Mouse (Mus musculus): Measurements from ENCODE around the gene Cntnap2.
A peak's percentile ranks its signal among the peaks of the same experiment; 100 is the strongest.

The Cntnap2 gene

DNA sequence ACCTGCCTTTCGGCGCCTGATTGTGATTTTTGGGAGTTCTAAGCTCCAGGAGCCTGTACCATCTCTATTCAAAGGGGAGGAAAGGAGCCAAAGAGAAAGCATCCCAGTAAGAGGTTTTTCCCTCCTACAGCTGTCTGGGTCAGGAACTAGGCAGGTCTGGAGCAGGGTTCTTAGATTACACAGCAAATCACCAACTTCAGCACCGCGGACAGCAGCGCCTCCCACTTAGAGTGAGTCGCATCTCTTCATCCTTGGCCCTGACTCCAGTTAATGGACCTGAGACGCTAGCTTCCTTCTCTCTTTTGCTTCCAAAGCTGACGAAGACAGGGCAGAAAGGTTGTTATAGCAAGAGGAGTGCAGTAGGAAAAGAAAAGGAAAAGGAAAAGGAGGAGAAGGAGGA is at the start of gene Cntnap2:
Gene Cntnap2 (plus strand): TSS at position 267 of the 400 bp plus-strand sequence.
- DNase-seq (ENCODE audit: low spot score in 2 of 2), result no peak

DNA sequence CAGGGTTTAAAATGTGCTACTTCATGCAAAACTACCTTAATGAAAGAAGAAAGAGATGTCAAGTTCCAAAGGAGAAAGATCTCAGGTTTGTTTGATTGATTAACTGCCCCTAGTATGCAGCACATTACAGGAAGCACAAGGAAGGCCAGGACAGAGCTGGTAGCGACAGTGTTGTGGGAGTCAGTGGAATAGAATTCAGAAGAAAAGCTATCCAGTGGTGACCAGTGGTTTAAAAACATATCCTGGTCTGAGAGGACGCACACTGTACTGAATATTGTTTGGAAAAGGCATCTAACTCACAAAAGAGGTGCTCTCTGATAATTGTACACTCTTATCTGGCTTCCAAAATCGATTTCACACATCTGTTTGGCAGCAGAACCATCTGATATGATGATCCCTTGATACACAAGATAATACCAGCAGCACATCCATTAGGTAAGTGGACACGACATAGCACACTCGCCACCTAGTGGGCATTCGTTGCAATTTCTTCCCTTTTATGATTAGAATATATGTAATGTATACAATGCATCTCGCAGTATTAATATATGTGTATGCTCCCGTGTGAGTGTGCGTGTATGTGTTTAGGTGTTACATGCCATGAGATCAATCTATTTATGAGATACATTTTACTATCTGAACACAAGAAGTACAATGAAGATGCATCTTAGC is 33.0 kb upstream of the Cntnap2 start:
- peak in 1 of 2 experiments; percentile 3 for DNase-seq (ENCODE audit: low spot score in 2 of 2)

DNA sequence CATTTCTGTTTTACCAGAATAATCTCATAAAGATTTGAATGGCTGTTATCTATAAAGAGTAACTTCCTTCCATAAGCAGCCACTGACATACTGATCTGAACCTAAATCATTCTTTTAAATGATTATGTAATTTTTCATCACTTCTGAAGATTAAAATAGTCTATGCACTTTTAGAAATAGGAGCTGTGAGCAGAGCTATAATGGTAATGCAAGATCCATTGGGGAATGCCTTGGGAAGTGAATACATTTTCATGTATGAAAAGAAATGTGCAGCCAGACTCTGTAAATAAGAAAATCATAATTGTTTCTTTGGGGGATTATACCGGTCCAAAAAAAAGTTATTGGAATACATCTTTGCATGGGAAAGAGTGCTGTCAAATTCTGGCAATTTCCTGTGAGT is 19.7 kb upstream of the Cntnap2 start:
- no peak for DNase-seq (ENCODE audit: low spot score in 2 of 2)

DNA sequence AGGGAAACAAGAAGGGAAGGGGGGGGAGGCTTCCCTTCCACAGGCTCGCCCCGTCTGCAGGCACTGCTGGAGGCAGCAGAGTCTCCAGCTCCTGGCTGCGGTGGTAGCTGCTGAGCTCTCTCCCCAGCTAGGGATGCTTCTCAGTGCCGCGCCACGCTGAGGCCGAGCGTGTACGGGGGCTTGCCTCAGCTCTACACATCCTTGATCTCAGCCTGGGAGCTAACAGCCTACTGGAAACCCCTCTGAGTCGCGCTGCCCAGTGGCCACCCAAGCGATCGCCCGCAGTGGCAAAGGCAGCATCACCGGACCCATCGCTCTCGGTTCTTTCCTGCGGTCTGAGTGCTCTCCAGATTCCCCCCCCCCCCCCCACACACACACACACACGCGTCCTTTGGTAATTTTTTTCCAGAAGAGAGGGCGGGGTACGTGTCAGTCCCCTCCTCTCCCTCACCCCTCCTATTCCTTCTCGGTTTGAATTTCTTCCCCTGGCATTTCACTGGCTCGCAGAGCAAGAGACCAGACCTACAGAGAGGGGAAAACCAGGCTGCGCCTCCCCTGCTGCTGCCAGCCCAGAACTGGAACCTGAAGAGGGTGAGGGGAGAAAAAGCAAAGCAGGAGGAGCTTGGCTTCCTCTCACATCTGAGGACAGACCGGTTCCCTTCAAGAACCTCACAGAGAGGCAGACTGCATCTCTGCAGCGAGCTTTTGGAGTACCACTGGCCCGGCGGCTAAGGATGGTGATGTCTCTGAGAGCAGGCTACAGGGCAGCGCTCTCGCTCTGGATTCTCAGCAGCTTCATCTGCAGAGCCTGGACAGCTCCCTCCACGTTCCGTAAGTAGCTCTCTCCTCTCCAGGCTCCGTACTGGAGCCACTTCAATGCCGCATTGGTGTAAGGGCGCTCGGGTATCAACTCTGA is 657 bp downstream of the Cntnap2 start:
- DNase-seq (ENCODE audit: low spot score in 2 of 2), result no peak

DNA sequence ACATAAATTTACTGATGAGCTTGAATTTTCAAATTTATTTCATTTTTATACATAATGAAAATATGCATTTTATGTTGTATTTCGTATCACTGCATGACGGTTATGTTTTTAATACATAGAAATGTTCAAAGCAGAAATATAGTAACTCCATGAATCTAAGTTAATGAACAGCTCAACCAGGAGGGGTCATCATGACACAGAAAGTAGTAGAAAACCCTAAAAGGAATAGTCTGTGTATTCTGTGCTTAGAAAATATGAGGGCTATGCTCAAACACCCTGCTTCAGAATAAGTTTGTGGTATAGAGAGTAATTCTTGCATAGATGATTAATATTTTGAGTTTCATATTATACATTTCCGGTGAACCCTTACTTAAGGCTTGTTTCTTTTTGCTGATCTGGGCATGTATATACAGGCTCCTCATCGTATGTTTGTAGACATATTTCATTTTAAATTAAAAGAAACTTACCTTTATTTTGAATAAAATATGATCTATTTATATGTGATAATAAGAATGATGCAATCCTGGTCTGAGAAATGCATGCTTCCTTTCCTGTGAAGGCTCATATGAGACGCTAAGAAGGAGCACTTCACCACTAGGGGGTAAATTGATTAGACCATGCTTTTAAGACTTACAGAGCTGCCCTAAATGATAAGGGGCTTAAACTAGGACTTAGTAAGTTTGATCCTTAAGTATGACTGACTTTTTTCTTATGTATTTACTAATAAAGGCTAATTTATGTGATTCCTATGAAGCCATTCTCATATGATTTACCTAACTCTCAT is 3.2 kb downstream of the Cntnap2 start:
- no peak for DNase-seq (ENCODE audit: low spot score in 2 of 2)

DNA sequence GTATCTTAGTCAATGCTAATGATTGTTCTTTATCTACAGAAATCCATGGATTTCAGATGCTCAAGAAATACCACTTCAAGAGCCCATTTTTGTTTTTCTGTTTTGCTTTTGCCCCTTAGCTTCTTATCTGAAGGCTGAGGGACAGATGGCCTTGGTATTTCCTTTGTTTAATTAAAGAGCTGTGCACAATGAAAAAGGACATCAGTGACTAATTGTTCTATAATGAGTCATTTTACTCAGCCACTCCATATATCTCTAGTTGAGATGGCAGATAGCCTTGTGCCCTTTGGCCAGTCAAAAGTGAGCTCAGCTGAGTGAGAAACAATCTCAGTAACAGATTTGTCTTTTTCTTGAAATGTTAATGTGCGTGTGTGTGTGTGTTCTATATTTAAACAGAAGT is 29.1 kb downstream of the Cntnap2 start:
- DNase-seq (ENCODE audit: low spot score in 2 of 2), result no peak

DNA sequence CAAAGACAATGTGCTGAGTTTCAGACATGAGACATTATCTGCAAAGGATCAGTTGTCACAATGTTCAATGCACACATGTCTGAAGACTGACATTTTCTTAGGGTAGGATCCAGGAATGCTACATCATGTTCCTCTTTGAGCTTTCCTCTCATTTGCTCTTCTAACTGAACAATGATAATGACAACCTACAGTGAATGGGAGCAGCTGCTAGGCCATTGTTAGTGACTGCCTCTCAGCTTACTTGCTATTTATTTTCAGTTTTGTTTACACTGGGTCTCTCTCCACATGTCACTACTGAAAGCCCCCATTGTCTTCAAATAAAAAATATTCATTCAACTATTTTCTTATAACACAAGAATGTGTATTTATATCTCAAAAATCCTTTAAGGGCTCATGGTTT is 54.5 kb downstream of the Cntnap2 start:
- DNase-seq (ENCODE audit: low spot score in 2 of 2), result no peak

DNA sequence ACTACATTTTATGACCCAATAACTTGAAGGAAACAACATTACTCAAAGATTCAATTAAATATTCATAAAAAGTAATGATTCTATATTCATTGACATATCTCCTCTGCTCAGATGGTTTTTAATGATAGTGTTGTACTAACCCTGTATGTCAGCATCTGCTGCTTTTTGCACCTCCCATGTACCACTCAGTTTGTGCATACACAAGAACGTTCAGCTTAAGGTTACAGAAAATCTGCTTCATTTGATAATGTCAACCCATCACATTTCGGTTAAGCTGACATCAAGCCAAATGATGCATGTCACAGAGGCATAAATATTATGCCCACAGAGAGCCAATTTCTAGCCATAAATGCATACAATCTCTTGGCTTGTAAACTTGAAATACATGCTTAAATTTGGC is 85.7 kb downstream of the Cntnap2 start:
- DNase-seq (ENCODE audit: low spot score in 2 of 2), result no peak

DNA sequence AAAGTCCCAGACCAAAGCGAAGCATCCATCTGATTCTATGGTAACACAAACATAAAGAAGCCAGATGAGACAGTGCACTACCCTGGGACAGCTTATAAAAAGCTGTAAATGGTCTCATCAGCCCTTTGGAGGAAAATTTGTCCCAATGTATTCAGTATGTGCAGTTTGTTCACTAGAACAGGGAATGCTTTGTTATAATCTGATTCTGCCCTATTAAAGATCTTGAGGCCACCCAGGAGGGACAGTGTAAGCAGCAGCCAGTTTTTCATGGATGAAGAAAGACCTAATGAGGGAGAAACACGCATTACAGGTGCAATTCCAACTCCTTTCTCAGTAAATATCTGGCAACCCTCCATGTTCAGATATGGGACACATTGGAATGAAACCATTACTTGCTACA is 145.9 kb downstream of the Cntnap2 start:
- DNase-seq (ENCODE audit: low spot score in 2 of 2), result no peak

DNA sequence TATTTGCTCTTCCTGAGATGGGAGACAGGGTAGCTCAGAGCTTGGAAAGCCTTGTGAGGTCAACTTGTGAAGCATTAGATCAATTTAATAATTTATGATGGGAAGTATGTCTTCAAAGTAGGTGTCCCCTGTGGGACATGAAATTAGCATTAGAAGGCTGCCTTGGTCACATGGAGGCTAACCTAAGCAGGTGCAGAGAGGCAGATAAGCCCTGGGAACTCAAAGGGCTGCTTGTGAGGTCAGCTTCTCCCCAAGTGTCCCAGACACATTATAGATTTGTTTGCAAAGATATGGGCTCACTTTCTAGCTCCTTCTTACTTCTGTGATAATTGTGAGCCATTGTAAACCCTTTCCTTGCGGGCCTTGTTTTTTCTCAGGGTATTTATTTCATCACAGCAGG is 155.2 kb downstream of the Cntnap2 start:
- DNase-seq (ENCODE audit: low spot score in 2 of 2), result no peak

DNA sequence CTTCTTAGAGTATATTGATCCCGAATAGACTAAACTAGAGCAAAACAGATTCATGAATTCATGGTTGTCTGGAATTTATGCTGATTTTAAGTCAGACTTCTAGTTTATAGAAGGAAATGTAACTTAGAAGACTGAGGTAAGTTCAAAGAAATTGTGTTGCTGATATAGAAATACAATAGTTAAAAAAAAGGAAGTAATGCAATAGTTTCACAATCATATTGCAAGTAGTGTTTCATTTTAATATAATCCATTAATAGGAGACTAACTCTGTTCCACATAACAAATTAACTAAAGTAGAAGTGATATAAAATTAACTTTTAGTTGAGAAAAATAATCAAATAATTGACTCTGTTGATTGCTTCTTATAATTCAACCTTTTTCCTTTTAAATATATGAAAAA is 169.8 kb downstream of the Cntnap2 start:
- DNase-seq (ENCODE audit: low spot score in 2 of 2), result no peak

DNA sequence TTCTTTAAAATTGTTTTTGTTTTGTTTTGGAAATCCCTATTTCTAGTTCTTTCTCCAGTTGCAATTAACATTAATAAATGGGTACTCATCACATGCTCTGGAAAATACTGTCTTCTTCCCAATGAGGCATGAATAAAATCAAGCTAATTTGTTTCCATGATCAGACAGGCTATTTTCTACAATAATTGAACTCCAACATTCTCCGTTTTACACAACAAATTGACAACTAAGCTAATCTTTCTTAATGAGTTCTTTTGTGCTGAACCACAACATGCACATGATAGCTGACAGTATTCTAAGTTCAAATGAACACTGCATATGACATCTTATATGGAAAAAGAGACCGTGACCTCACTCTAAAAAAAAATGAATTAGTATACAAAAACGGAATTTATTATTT is 173.4 kb downstream of the Cntnap2 start:
- no peak for DNase-seq (ENCODE audit: low spot score in 2 of 2)

DNA sequence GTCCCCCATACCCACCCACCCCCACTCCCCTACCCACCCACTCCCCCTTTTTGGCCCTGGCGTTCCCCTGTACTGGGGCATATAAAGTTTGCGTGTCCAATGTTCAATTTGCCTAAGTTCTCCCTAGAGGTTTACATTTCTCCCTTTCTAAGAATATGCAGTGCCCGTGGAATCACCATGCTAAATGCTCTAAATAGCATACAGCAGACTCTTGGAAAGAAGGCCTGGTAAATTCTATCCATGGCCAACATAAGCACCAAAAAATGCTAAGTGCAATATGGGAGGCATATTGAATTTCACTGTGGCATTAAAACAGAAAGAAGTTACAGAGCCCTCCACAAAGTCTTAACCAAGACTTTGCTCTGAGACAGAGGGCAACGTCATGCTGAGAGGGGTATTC is 177.4 kb downstream of the Cntnap2 start:
- DNase-seq (ENCODE audit: low spot score in 2 of 2), result no peak

DNA sequence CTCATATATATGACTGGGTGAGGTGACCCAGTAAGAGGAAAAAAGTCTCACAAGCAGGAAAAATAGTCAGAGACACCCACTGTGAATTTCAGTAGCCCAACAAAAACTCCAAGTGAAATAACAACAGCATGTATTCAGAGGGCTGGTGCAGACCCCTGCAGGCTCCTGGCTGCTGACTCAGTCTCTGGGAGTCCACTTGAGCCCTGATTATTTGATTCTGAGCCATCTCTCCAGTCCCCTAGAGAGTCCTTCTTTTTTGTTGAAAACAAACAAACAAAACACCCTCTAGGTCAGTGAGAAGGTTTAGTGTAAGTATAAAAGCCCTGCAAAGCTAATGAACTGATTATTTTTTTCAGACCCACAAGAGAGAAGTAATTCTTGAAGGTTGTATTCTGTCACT is 179.0 kb downstream of the Cntnap2 start:
- DNase-seq (ENCODE audit: low spot score in 2 of 2), result no peak

DNA sequence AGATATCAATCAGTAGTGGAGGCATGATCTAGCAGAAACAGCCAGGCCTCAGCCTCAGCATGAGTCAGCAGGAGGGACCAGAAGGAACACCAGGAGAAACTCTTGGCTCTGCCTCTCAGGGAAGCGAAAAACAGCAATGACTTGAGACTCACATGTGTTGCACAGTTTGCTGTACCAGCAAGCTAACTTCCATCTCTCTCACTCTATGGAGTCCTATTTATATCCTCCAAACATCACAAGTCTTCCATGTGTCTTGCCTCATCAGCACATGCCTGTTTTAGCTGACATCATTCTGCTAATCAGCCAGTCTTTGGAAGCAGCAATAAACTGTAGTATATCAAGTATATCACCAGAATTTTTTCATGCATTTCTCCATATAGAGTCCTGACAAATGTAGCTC is 182.1 kb downstream of the Cntnap2 start:
- no peak for DNase-seq (ENCODE audit: low spot score in 2 of 2)

DNA sequence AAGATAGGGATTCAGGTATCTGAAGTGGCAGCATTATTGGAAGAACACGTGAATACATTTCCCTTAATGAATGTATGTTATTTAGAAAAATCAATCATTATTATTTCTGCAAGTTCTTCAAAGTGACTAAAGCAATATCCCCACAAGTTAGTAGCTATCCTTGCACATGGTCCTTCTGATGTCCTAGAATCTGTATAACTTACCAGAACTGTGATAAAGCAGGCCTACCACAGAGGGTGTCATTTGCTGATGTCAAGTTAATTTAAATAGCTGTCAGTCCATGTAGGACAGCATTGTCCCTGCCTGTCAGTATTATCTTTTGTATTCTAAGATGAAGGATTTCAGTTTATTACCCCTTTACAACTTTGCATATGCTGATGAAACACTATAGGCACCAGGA is 185.5 kb downstream of the Cntnap2 start:
- no peak for DNase-seq (ENCODE audit: low spot score in 2 of 2)

DNA sequence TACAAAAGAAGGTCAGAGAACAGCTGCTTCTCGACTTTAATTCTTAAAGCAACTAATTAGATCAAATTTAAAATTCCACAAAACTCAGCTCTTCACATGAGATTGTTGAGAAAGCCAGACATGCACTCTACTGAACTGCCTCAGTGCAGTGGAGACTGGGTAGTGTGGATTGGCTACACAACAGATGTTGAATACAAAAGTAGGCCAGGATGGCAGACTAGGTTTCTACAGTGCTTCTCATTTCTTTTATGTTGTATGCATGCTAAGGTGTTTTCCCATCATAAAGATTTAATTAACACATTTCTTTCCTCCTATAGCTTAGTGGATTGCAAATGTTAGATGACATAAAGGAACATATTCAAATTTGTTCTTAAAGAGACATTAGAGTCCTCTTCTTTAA is 198.9 kb downstream of the Cntnap2 start:
- no peak for DNase-seq (ENCODE audit: low spot score in 2 of 2)

DNA sequence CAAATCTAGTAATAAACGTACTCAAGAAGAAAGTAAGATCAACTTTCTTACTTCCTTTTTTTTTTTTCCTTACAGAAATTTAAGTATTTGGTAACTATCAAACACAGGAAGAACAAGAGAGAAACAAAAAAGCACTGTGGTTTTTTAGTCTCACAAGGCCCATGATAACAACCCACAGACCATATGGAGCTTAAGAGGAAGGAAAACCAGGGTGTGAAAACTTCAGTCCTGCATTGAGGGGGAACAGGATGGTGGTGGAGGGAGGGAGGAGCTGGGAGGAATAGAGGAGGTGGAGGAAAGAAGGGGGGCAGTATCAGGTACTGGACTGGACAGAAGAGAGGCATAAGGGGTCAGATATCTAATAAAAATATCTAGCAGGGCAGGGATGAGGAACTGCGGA is 212.4 kb downstream of the Cntnap2 start:
- DNase-seq (ENCODE audit: low spot score in 2 of 2), result no peak

DNA sequence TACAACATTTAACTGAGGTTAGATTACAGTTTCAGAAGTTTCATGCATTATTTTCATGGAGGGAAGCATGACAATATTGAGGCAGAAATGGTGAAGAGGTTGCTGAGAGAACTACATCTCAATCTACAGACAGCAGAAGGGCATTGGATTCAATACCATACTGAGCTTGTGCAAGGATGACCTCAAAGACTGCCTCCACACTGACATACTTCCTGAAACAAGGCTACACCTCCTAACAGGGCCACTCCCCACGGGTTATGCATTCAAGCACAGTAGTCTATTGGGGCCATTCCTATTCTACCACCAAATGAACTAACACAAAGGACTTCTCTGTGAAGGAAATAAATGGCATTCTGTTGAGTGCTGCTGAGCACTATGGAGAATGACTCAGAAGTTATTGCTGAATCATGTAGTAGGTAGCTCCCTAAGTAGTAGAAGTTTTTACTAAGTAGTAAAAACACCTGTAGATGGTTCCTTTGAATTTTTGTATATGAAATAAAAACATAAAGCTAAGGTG is 214.2 kb downstream of the Cntnap2 start:
- DNase-seq (ENCODE audit: low spot score in 2 of 2), result no peak

DNA sequence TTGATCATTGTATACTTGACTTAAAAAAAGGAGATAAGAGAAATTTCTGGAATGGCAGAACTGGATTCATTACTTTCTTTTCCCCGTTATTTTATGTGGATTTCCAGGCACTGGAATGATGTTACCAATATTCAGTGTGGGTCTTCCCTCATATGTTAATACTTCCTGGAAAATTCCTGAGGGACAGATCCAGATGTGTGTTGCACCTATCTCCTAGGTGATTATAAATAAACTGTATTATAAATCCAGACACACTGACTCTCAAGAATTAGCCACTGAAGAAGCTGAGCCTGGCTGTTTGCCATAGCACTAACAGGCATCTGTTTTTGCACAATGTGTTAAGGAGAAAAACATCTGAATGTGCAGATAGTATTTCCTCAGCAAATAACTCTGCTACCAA is 231.0 kb downstream of the Cntnap2 start:
- no peak for DNase-seq (ENCODE audit: low spot score in 2 of 2)

DNA sequence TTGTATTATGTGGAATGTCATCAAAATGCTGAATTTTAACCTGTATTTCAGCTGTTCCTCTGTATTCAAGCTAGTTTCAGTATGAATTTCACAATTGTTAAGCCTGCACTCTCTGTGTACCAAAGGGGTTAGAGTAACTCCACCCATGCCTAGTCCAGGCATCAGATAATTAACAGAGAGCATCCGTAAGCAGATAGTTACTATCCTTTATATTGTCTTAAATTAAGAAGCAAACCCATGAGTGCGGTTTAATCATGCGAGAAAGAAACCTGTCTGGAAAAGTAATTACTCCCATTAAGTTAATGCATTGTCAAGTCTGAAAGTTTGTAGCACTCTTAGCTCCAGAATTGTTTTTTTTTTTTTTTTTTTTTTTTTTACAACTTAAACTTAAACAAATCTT is 258.3 kb downstream of the Cntnap2 start:
- no peak for DNase-seq (ENCODE audit: low spot score in 2 of 2)

DNA sequence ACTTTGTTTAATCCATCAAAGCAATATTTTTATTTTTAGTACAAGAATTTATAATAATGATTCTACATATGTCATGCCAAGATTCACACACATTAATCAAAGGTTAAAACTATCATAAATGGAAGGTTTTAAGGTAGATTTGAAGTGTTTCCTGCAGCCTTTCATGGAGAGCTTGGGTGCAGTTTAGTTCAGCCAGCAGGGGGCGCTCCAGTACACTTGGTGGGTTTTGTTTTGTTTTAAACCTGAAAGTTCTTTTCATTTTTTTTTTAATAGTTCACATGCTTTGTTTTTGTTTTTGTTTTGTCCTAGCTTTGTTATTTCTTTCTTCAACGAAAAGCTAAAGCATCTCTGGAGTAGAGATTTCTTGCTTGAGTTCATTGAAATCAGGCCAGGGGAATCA is 264.3 kb downstream of the Cntnap2 start:
- DNase-seq (ENCODE audit: low spot score in 2 of 2), result peak in 1 of 2 experiments; percentile 28
